Mouse (Mus musculus) midbrain, embryonic 14.5 days (tissue): ENCODE measurements around the gene Mindy4. TPM values are rescaled to one million over a fixed set of nuclear protein-coding genes. Genes with fewer than 3 reads are reported as not detected.

Experiments used
- ATAC-seq: fragments of 200-750 bp; cut with Nextera tagmentation; 2 replicates; pipeline ENCODE4 v1.8.0; 2017; ENCODE audit warnings: moderate number of reproducible peaks, moderate library complexity; ENCODE audit not compliant: low FRiP score, low TSS enrichment
- DNase-seq: peaks from one replicate; pipeline ENCODE4 v3.0.0-alpha.2; 2015
- H3K27ac ChIP-seq: fragments of 300-500 bp; sonication (generic); replicated peaks from 2 replicates; pipeline ENCODE4 v1.5.1; 2014; ENCODE audit warnings: mild to moderate bottlenecking, low read depth, low read length, moderate library complexity
- H3K27me3 ChIP-seq: fragments of 300-500 bp; sonication (generic); 2 replicates; pipeline ENCODE4 v1.6.1; 2014; ENCODE audit warnings: low read length, control low read depth, mixed read lengths; ENCODE audit not compliant: control insufficient read depth, insufficient read depth
- H3K36me3 ChIP-seq: fragments of 300-500 bp; sonication (generic); 2 replicates; pipeline ENCODE4 v1.6.1; 2014; ENCODE audit warnings: low read length, control low read depth; ENCODE audit not compliant: control insufficient read depth, insufficient read depth
- H3K4me1 ChIP-seq: fragments of 300-500 bp; sonication (generic); 2 replicates; pipeline ENCODE4 v1.6.1; 2014; ENCODE audit warnings: mild to moderate bottlenecking, antibody characterized with exemption, low read length, control low read depth; ENCODE audit not compliant: control insufficient read depth, insufficient read depth
- H3K4me2 ChIP-seq: fragments of 300-500 bp; sonication (generic); 2 replicates; pipeline ENCODE4 v1.6.1; 2014; ENCODE audit warnings: mild to moderate bottlenecking, low read length, moderate library complexity
- H3K4me3 ChIP-seq: fragments of 300-500 bp; sonication (generic); replicated peaks from 2 replicates; pipeline ENCODE4 v1.5.1; 2014; ENCODE audit warnings: low read depth, low read length
- H3K9ac ChIP-seq: fragments of 300-500 bp; sonication (generic); replicated peaks from 2 replicates; pipeline ENCODE4 v1.6.1; 2014; ENCODE audit warnings: mild to moderate bottlenecking, low read length, moderate library complexity
- H3K9me3 ChIP-seq: fragments of 300-500 bp; sonication (generic); 2 replicates; pipeline ENCODE4 v1.6.1; 2016; ENCODE audit warnings: low read length, control low read depth, mixed read lengths; ENCODE audit not compliant: control insufficient read depth
- WGBS: fragments of 180-500 bp; shearing (Covaris S2); extraction: QIAGEN DNeasy Blood & Tissue Kit; methylation state at CpG from one replicate; pipeline ENCODE4 v1.1.7; 2014; 5-methylcytosine and 5-hydroxymethylcytosine counted together
- microRNA-seq: library from miRNA; unstranded; fragments of <30 nt; microRNA quantifications from one replicate; pipeline ENCODE4, GENCODE M21; 2016
- polyA plus RNA-seq: library from polyadenylated mRNA; unstranded; fragments of >200 nt; fragmentation: Nextera tagmentation; extraction: Ambion mirVana; gene quantifications from 2 replicates; pipeline ENCODE4 v1.2.1, GENCODE M21; 2014

Mindy4 gene
- polyA plus RNA-seq, 1 experiment from 2014 or later = 14.6 TPM

- DNase-seq (peak; percentile 14), ATAC-seq (no peak)
- H3K4me3 ChIP-seq = no peak overlapping the region
- no peaks in the 10 kb centered on the region for H3K9me3 ChIP-seq
- H3K27me3 ChIP-seq = no peaks in the 10 kb centered on the region
- no peak overlapping the region for H3K27ac ChIP-seq
- no peak overlapping the region for H3K9ac ChIP-seq
- 50% methylated on average over 6 of the region's 6 CpGs for WGBS
- H3K4me2 ChIP-seq = no peak overlapping the region
- no peaks in the 10 kb centered on the region for H3K4me1 ChIP-seq
- H3K36me3 ChIP-seq = no peaks in the 10 kb centered on the region
Observed at GRCm38 (mm10) chr6:55357636-55358031, 154.5 kb downstream of the Mindy4 start.

- Histone ChIP-seq H3K4me3 (no peak overlapping the region), H3K4me2 (no peak overlapping the region), H3K4me1 (no peaks in the 10 kb centered on the region), H3K27ac (no peak overlapping the region), H3K9me3 (no peaks in the 10 kb centered on the region), H3K36me3 (no peaks in the 10 kb centered on the region), H3K27me3 (no peaks in the 10 kb centered on the region), H3K9ac (no peak overlapping the region)
- ATAC-seq = no peak
- WGBS = 33% methylated on average over 2 of the region's 2 CpGs
- peak; percentile 68 for DNase-seq
Observed at GRCm38 (mm10) chr6:55358731-55359143, 155.6 kb downstream of the Mindy4 start.

DNA sequence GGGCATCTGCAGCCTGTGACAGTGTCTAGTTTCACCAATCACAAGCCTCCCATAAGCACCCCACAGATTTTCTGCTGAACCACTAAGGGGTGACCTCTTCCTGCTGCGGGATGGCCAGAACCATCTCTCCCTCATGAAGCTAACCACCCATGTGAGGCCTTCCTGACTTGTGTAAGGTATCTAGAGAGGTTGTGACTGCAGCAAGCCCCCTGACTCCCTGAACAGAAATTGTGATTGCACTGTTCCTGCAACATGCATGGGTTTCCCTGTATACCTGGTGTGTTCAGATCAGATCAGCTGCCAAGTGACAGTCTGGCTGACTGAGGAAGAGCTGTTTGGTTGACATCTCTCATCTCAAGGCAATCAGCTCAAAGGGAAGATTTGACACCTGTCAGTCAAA lies 159.5 kb downstream of the Mindy4 start:
- H3K4me3 ChIP-seq = no peak overlapping the region
- WGBS = 96% methylated on average over 1 of the region's 1 CpGs
- DNase-seq (no peak), ATAC-seq (no peak)
- H3K4me1 ChIP-seq = no peaks in the 10 kb centered on the region
- H3K27me3 ChIP-seq = no peaks in the 10 kb centered on the region
- no peaks in the 10 kb centered on the region for H3K9me3 ChIP-seq
- no peak overlapping the region for H3K4me2 ChIP-seq
- no peak overlapping the region for H3K27ac ChIP-seq
- no peak overlapping the region for H3K9ac ChIP-seq
- no peaks in the 10 kb centered on the region for H3K36me3 ChIP-seq

DNA sequence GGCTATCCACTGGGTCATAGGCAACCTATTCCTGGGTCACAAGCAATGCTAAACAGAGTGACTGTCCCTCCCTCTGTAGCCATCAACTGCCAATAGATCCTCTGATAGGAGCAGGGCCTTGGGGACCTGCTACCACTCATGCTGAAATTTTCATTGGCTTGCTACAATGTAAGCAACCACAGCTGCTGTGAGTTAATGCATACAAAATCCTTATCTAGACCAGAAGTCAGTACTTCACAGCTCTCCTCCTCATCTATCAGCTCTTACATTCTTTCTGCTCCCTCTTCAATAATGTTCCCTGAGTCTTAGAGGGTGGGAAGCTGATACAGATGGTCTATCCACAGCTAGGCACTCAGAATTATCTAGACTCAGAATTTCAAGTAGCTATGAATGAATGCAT lies 163.9 kb downstream of the Mindy4 start:
- ATAC-seq = no peak
- H3K27ac ChIP-seq = no peak overlapping the region
- no peak overlapping the region for H3K4me2 ChIP-seq
- DNase-seq = no peak
- no peak overlapping the region for H3K4me3 ChIP-seq
- no peak overlapping the region for H3K9ac ChIP-seq
- no peaks in the 10 kb centered on the region for H3K9me3 ChIP-seq
- no peaks in the 10 kb centered on the region for H3K27me3 ChIP-seq
- no peaks in the 10 kb centered on the region for H3K36me3 ChIP-seq
- H3K4me1 ChIP-seq = no peaks in the 10 kb centered on the region

Small RNA genes lying within 50 kb of the gene (microRNA-seq; reads per million reads assigned to microRNA genes)
- not detected for gene Gm25458

Other genes starting within 250 kb of the Mindy4 start
- gene Nod1, start 230.8 kb upstream of the Mindy4 start, polyA plus RNA-seq = 1.3 and 2.2 TPM in 2 replicates
- gene Ggct, start 210.4 kb upstream of the Mindy4 start, polyA plus RNA-seq = 9.9 and 12.9 TPM in 2 replicates
- gene Gars, start 165.4 kb upstream of the Mindy4 start, polyA plus RNA-seq = 175 and 221 TPM in 2 replicates
- gene Crhr2, start 70.4 kb upstream of the Mindy4 start, polyA plus RNA-seq = 1.1 and 1.2 TPM in 2 replicates
- gene Inmt, start 28.3 kb upstream of the Mindy4 start, polyA plus RNA-seq = not detected in 2 replicates
- 0.22 and 1.3 TPM in 2 replicates for gene Aqp1, start 133.0 kb downstream of the Mindy4 start, polyA plus RNA-seq
- gene Ghrhr, start 172.9 kb downstream of the Mindy4 start, polyA plus RNA-seq = not detected in 2 replicates
- 50.2 and 52.7 TPM in 2 replicates for gene Adcyap1r1, start 248.6 kb downstream of the Mindy4 start, polyA plus RNA-seq